Mouse (Mus musculus): ENCODE results near the gene Sorcs3.

The Sorcs3 gene

GRCm38 (mm10) chr19:48706267-48706923 lies 500.6 kb downstream of the Sorcs3 start:
- no peak for DNase-seq (ENCODE audit: low spot score in 2 of 2)

DNA sequence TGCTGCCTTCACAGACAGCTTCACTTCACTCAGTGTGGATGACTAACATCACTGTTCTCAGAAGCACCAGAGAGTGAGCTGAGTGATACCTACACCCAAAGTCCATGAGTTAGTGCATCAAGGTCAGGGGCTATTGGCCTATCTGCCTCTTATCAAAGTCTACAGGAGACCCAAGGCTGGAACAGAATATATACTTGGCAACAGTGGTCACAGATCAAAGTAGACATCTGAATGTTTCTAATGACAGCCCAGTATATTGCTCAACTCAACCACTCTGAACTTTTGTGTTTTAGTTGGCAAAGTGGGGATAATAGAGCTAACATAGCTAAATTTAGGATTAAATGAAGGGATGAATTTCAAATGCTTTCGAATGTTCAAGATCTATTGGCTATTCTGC lies 501.1 kb downstream of the Sorcs3 start:
- DNase-seq (ENCODE audit: low spot score in 2 of 2) = no peak

DNA sequence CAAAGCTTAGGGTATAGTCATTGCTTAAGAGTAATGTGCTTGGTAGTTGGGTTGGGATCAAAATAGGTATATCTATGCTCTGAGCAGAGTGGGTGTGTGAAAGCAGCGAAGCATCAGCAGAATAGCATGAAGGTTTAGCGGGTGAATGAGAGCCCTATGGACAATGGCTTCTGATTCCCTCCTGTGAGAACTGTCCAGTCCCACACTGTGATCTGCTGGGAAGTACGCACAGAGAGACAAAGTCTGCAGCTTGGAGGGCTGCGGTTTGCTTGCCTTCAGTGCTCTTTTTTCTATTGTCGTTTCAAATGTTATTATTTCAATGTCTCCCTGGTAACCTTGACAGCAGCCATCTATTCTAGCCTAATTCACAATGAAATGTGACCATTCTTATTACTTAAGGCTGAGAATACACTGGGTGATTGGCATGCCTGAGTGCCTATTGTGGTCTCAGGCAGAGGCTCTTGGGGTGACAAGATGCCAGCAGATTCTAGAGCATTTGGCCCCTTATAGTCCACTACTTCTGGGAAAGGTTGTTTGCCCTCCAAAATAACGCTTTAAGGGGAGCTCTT lies 520.1 kb downstream of the Sorcs3 start:
- no peak for DNase-seq (ENCODE audit: low spot score in 2 of 2)

DNA sequence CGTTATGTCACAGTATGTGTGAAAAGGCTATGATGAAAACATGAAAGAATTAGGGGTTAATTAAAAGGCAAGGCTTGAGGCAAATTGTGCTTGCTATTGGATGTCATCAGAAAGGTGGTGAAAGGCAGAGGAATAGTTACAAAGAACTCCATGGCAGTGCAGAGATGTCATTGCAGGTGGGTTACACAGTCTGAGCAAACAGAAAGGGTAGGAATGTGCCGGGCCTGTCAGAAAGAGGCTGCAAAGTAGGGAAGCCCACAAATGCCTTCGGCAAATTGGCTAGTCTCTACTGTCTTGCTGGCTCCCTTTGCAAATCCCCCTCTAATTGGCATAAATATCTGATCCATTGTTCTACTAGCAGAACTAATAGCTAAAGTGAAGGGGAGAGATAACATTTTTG lies 521.2 kb downstream of the Sorcs3 start:
- DNase-seq (ENCODE audit: low spot score in 2 of 2) = no peak

DNA sequence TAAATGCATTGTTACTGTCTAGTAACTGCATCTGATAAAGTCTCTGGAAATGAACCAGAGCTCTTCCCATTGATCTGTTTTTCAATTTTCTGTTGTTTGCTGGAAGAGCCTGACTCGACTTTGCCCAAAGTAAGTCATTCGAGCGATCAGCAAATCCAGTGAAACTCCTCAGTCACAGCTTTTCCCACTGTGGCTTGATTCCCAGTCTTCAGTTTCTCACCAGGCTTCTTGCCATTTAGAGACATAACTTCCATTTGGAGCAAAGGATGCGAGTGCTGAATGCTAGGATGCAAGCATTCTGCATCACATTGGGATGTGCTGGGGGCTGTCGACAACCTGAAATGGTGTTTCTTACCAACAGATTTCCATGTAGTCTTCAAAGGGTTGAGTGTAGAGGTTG lies 521.8 kb downstream of the Sorcs3 start:
- no peak for DNase-seq (ENCODE audit: low spot score in 2 of 2)

DNA sequence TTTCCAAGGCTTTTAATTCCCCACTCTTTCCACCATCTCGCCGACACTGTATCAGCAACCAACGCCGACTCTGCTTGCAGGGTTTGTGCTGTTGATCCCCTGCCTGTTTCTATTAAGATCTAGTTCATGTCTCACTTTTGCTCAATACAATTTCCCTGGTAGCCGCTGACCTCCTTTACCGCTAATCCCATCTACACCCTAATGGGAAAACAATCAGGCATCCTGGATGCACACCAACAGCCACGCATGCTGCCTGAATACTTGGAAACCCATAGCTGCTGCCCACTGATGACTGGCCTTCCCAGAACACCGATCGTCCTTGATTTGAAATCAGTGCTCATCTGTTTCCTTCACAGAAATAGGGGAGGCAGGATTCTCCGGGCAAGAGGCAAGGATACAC lies 525.9 kb downstream of the Sorcs3 start:
- DNase-seq (ENCODE audit: low spot score in 2 of 2) = no peak

DNA sequence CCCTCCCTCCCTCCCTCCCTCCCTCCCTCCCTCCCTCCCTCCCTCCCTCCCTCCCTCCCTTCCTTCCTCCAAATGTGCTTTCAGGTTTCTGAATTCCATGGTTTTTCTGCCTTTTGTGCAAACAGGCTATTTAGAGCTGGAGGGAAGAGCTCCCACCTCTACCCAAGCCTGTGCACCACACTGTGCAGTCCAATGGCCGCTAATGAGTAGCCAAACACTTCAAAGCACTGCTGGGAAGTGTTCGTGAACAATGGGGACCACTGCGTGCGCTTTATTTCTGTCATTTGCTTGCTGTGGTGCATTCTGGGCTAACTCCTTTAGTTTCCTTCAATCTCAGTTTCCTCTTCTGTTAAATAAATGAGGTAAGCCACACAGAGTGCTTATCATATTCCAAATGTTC lies 528.5 kb downstream of the Sorcs3 start:
- DNase-seq (ENCODE audit: low spot score in 2 of 2) = no peak

GRCm38 (mm10) chr19:48737554-48737953 lies 531.7 kb downstream of the Sorcs3 start:
- no peak for DNase-seq (ENCODE audit: low spot score in 2 of 2)

DNA sequence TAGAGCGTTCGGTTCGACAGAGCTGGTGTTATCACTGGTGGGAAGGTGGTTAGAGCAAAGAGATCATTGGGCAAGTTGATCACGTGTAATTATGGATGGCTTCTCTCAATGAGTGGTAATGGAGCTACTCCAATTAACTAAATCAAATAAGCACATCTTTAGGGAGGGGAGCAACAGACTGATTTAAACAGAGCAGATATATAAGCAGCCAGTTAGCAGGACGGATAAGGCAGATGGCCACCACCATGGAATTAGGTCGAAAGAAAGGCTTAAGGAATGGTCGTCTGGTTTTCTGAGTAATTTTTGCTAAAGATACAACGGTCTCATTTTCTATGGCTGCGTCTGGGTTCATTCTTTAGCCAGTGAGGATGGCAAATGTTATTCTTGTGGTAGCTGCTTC lies 549.3 kb downstream of the Sorcs3 start:
- DNase-seq (ENCODE audit: low spot score in 2 of 2) = no peak

DNA sequence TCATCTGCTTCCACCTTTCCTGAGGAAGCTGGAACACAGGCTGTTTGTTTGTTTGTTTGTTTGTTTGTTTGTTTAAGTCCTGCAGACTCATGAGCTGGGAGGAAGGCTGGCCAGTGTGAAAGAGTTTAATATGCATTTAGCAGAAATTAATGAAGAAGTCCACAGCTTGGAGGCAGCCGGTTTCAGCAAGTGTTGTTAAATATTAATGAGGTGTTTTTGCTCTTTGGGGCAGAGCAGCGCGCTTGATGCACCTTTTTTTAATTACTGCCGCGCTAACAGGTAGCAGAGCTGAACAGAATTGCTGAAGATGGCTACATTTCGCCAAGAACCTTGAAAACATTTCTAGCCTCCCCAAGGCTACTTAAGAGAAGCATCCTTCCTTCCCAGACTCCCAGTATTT lies 551.0 kb downstream of the Sorcs3 start:
- no peak for DNase-seq (ENCODE audit: low spot score in 2 of 2)

DNA sequence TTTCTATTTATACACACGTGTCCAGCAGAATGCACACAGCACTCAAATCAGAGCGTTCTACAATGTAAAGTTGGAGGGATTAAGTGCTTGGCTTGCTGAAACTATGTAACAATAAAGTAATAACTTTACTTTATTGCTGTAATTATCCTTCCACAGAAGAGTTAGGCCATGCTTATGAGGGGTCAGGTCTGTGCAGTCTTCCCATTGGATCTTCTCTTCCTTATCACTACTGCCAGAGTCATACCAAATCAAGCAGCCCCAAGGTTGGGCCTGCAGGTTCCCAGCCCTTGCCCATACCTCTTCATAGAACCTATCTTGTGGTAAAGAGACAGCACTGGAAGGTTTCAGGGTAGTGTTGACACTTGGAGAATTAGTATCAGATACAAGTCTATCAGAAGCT lies 560.7 kb downstream of the Sorcs3 start:
- no peak for DNase-seq (ENCODE audit: low spot score in 2 of 2)

DNA sequence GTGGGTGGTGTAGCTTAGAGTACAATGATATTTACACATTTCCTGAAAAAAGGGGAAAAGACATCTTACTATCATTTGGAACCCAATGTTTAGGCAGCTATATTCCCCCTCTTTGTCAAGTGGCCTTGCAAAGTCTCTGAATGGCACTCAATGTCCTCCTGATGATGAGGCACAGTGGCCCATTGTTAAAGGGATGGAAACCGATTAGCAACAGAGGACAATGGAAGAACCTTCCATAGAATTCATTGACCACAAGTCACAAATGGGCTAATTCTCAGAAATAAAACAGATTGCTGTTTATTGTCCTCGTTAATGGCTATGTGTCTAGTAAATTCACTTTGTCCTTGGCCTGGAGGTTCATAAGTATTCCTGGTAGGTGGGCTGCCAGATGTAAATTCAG lies 565.7 kb downstream of the Sorcs3 start:
- no peak for DNase-seq (ENCODE audit: low spot score in 2 of 2)

DNA sequence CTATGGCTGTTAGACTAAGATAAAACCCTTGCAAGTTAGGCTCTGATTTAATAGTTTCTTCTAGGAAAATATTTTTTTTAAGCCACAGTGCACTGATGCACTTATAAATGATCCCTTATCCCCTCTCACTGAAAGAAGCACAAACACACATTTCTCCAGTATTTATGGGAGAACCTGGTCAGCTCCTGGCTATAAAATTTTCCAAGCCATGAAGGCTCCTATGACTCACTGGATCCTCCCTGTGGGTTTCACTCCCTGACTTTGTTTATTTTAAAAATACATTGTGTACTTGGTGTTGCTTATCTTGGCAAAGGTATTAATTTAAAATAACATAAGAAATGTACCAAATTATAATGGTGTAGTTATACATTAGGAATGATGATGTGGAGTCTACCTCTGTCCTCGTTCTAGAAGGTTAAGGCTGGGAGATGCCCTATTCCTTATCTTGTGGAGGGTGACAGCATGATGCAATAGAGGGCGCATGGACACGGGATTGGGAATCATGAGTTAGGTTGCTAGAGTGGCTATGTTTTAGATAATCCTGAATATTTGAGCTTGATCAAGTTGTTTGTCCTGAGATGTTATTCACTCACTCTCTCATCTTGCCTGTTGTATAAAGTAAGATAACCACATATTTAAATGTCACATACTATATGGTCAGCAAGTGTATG lies 573.4 kb downstream of the Sorcs3 start:
- no peak for DNase-seq (ENCODE audit: low spot score in 2 of 2)

- DNase-seq (ENCODE audit: low spot score in 2 of 2) = no peak
Measured at GRCm38 (mm10) chr19:48780813-48781212, 575.0 kb downstream of the Sorcs3 start.

DNA sequence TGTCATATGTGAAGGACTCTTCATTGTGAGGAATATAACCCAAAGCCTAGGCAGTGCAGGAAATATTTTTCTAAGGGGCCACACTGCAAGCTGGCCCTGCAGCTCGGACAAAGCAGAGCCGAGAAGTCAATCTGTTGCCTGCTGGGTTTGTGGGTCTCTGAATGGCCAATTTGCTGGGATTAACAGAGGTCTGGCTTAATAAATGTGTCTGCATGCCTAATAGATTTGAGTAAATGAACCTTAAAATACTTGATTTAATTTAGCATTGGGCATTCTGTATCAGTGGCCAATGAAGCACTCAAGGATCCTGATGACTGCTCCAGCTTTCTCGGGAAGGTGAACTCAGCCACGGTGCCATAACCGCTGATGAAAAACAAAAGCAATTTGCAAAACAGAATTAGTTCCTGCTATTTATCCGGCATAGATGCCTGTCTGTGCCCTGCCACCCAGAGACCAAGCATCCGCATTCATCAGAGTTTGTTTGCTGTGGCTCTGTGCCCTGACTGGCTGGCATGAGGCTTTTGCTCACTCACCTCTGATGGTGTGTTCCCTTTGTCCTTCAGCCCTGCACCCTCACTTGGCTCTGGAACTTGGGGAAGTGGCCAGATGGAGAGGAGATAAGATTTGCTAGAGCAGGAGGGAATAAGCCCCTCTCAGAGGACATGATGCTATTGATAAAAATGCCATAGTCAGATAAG lies 576.3 kb downstream of the Sorcs3 start:
- no peak for DNase-seq (ENCODE audit: low spot score in 2 of 2)

DNA sequence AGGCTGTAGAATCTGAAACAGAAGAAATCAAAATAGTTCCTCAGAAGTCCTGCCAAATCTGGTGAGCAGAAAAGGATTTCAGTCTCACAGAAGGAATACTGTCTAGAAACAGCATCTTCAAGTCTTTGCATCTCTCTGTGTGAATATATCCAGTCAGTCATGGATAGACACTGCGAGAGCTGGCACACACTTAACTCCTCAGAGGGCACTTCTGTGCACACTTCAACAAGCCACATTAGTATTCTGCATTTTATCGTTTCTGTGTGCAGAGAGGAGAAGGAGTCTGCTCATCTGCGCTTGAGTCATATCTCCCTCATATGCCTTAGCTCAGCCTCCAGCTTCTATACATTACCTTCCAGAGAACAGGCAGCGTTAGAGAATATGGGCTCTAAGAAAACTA lies 581.4 kb downstream of the Sorcs3 start:
- DNase-seq (ENCODE audit: low spot score in 2 of 2) = no peak

- DNase-seq (ENCODE audit: low spot score in 2 of 2) = no peak
Measured at GRCm38 (mm10) chr19:48804546-48804945, 598.7 kb downstream of the Sorcs3 start.

DNA sequence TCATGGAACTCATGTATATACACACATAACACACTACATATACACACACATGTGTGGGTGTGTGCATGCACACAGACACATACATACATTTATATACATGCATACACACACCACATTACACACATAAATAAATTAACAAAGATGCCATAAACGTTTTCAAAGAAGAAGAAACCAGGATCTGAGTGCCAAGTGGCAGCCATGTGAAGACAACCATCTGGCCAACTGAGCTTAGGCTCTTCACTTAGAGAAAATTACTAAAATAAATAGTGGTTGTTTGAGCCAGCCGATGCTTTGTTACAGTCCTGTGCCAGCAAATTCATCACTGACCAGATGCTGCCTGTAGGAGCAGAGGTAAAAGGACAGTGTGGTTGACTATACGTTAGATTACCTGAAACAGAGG lies 605.7 kb downstream of the Sorcs3 start:
- DNase-seq (ENCODE audit: low spot score in 2 of 2) = no peak

DNA sequence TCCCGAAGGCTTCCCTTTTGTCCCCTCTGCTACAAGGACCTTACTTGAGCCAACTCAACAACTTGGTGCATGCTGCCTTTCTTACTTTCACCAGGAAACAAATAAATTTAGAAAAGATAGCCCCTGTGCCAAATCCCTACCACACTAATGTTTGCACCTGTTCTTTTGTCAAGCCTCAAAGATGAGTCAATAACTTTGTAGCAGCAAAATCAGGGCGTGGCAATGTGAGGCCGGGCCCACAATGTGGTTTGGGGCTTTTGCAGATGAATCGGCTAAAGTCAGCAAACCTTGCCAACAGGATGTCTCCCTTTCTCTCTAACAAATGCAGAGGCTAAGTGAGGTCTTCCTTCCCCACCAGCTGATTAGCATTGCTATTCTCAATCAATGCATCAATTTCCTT lies 608.0 kb downstream of the Sorcs3 start:
- no peak for DNase-seq (ENCODE audit: low spot score in 2 of 2)

GRCm38 (mm10) chr19:48815064-48815463 lies 609.2 kb downstream of the Sorcs3 start:
- no peak for DNase-seq (ENCODE audit: low spot score in 2 of 2)

DNA sequence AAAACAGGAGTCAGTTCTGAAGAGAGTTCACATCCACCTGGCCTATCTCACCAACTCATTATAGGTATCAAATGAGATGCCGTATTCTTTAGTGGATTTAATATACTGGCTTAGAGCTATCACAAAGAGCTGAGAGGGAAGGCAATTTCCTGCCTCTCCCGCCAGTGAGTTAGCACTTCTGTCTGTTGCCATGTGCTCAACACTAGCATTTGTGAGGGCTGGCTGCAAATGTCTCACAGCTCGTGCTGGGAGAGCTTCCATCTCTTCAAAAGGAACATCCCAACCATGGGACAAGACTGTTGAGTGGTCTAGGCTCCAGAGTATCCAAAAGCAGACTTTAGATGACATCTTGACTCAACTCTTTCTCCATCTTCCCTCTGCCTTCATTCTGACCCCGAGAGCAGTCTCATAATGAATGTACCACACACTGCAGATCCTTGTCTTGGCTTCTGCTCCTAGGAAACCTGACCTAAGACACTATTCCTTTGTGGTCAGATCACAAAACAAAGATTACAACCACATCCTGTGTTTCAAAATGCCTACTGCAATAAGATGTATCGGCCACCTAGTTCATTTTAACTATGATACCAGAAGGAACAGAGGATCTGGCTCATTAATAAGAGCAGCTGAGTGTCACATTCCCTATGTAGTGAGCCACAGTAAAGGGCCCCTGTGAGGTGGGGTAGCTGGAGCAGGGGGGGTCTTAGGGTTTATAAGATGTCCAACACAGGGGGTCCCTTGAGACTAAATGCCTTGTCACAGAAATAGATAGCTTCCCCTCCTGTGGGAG lies 614.9 kb downstream of the Sorcs3 start:
- no peak for DNase-seq (ENCODE audit: low spot score in 2 of 2)

- no peak for DNase-seq (ENCODE audit: low spot score in 2 of 2)
Measured at GRCm38 (mm10) chr19:48821283-48821715, 615.5 kb downstream of the Sorcs3 start.

Measured in urinary bladder, postnatal 4 days (tissue).